Mouse (Mus musculus) mouse trophoblast stem cell (cell line): ENCODE results near the gene Gm525.
"Not testable (repeated sequence)": the region's sequence is repeated elsewhere in the genome, so short reads cannot be mapped to it uniquely, and the experiment has no call there.

ENCODE experiments used
- in situ Hi-C, 2 experiments: fragments of 300-500 bp; cut with MseI, MboI; formaldehyde crosslinking; loops; 2 replicates in 1 of 2; 3 replicates in 1 of 2; pipeline ENCODE4 v1.15.1; 2025

The Gm525 gene

GRCm38 (mm10) chr11:89073541-89073940 is at the start of gene Gm525:
TSS of gene Gm525 (plus strand) at chr11:89073841.
- in situ Hi-C loops = no loop called here

GRCm38 (mm10) chr11:89024181-89024881 is 49.3 kb upstream of the Gm525 start:
- in situ Hi-C loops = no loop called here

GRCm38 (mm10) chr11:89025603-89026002 is 48.0 kb upstream of the Gm525 start:
- in situ Hi-C loops = loop anchor here in 1 of 2 experiments (5.0 kb wide), 1 partner anchor 38 kb away; no protein-coding TSS in a partner anchor

GRCm38 (mm10) chr11:89026117-89026516 is 47.5 kb upstream of the Gm525 start:
- in situ Hi-C loops = loop anchor here in 1 of 2 experiments (5.0 kb wide), 1 partner anchor 39 kb away; no protein-coding TSS in a partner anchor

- in situ Hi-C loops = loop anchor here in 1 of 2 experiments (5.0 kb wide), 1 partner anchor 41 kb away; no protein-coding TSS in a partner anchor
Observed at GRCm38 (mm10) chr11:89027955-89028361, 45.7 kb upstream of the Gm525 start.

GRCm38 (mm10) chr11:89028871-89029405 is 44.7 kb upstream of the Gm525 start:
- in situ Hi-C loops = loop anchor here in 1 of 2 experiments (5.0 kb wide), 1 partner anchor 42 kb away; no protein-coding TSS in a partner anchor

GRCm38 (mm10) chr11:89030552-89030951 is 43.1 kb upstream of the Gm525 start:
- in situ Hi-C loops = loop anchor here in 1 of 2 experiments (5.0 kb wide), 1 partner anchor 38 kb away; no protein-coding TSS in a partner anchor

GRCm38 (mm10) chr11:89031189-89031588 is 42.5 kb upstream of the Gm525 start:
- in situ Hi-C loops = loop anchor here in 1 of 2 experiments (5.0 kb wide), 1 partner anchor 39 kb away; no protein-coding TSS in a partner anchor

GRCm38 (mm10) chr11:89034592-89034991 is 39.0 kb upstream of the Gm525 start:
- in situ Hi-C loops = loop anchor here in 1 of 2 experiments (5.0 kb wide), 1 partner anchor 42 kb away; no protein-coding TSS in a partner anchor

GRCm38 (mm10) chr11:89035552-89035951 is 38.1 kb upstream of the Gm525 start:
- in situ Hi-C loops = no loop called here

- in situ Hi-C loops = no loop called here
Observed at GRCm38 (mm10) chr11:89038496-89038895, 35.1 kb upstream of the Gm525 start.

GRCm38 (mm10) chr11:89039325-89039724 is 34.3 kb upstream of the Gm525 start:
- in situ Hi-C loops = no loop called here

GRCm38 (mm10) chr11:89041073-89041472 is 32.6 kb upstream of the Gm525 start:
- in situ Hi-C loops = not testable (repeated sequence)

- in situ Hi-C loops = no loop called here
Observed at GRCm38 (mm10) chr11:89043046-89043445, 30.6 kb upstream of the Gm525 start.

GRCm38 (mm10) chr11:89045501-89045900 is 28.1 kb upstream of the Gm525 start:
- in situ Hi-C loops = not testable (repeated sequence)

- in situ Hi-C loops = no loop called here
Observed at GRCm38 (mm10) chr11:89046021-89046420, 27.6 kb upstream of the Gm525 start.

- in situ Hi-C loops = no loop called here
Observed at GRCm38 (mm10) chr11:89051767-89052166, 21.9 kb upstream of the Gm525 start.

GRCm38 (mm10) chr11:89055931-89056690 is 17.5 kb upstream of the Gm525 start:
- in situ Hi-C loops = no loop called here

- in situ Hi-C loops = no loop called here
Observed at GRCm38 (mm10) chr11:89058515-89059270, 14.9 kb upstream of the Gm525 start.

GRCm38 (mm10) chr11:89059919-89060422 is 13.7 kb upstream of the Gm525 start:
- in situ Hi-C loops = no loop called here
